ENCODE assay signal across 9 mouse cellular contexts in the genomic region with DNA sequence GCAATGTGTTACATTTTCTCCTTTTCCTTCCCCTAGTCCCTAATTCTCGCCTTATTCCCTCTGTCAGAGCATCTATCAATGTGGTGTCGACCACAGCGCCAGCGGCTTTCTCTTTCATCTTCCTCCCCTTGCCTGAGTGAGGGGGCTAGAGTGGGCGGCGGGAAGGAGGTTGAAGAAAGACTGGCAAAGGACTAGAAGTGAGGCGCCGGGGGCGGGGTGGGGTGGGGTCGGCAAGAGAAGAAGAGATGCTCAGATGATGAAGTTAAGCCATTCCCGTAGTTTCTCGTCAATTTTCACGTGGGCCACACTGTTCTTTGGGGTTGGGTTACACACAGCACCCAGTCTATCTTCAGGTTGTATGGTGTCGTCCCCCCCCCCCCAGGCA. TPM values are rescaled to one million over a fixed set of nuclear protein-coding genes. Genes with fewer than 3 reads are reported as not detected.
DNase-seq lines count a peak whose midpoint lies in the region; ATAC-seq lines count a peak whose summit lies in the region.
"Had no signal": no experiment of that assay in that cellular context is flagged by ENCODE, and none has a peak within 500 bp of the region (broad histone marks: within the 10 kb centered on the region; RNA-seq: fewer than 3 reads in every experiment).

No protein-coding gene starts in this region.

- peaks cover 57% of the 10 kb centered on the region for H3K4me1 ChIP-seq in heart, embryonic 10.5 days
- peaks cover 47% of the 10 kb centered on the region for H3K4me1 ChIP-seq in hindbrain, embryonic 15.5 days (replicated peaks)
- H3K4me1 ChIP-seq in neural tube, embryonic 12.5 days, result peaks cover 47% of the 10 kb centered on the region

- intact Hi-C loops in heart, postnatal 10 days (cut with DNase I), result no loop called here
- intact Hi-C loops in left cerebral cortex, postnatal 4 days (cut with DNase I), result no loop called here

- H3K9me3 ChIP-seq in heart, embryonic 10.5 days, result no peaks in the 10 kb centered on the region
- H3K9me3 ChIP-seq in hindbrain, embryonic 15.5 days, result no peaks in the 10 kb centered on the region
- no peaks in the 10 kb centered on the region for H3K9me3 ChIP-seq in neural tube, embryonic 12.5 days

- peak overlapping the region; percentile 84 for H3K4me3 ChIP-seq in heart, embryonic 10.5 days
- H3K4me3 ChIP-seq in hindbrain, embryonic 15.5 days, result peak overlapping the region; percentile 48
- H3K4me3 ChIP-seq in neural tube, embryonic 12.5 days, result peak overlapping the region; percentile 52

- 1% methylated on average over 14 of the region's 14 CpGs for WGBS in heart, embryonic 10.5 days
- under 1% methylated on average over 12 of the region's 14 CpGs for WGBS in hindbrain, embryonic 15.5 days
- WGBS in neural tube, embryonic 12.5 days, result 0% methylated on average over 14 of the region's 14 CpGs

- H3K9ac ChIP-seq in hindbrain, embryonic 15.5 days, result no peak overlapping the region
- no peak overlapping the region for H3K9ac ChIP-seq in neural tube, embryonic 12.5 days

- no peaks in the 10 kb centered on the region for H3K36me3 ChIP-seq in heart, embryonic 10.5 days
- no peaks in the 10 kb centered on the region for H3K36me3 ChIP-seq in hindbrain, embryonic 15.5 days
- H3K36me3 ChIP-seq in neural tube, embryonic 12.5 days, result no peaks in the 10 kb centered on the region

- peak overlapping the region; percentile 70 for H3K4me2 ChIP-seq in hindbrain, embryonic 15.5 days
- H3K4me2 ChIP-seq in neural tube, embryonic 12.5 days (replicated peaks), result peak overlapping the region; percentile 93

- H3K27me3 ChIP-seq in heart, embryonic 10.5 days (ENCODE audit: insufficient read depth, poor library complexity, severe bottlenecking), result peaks cover 38% of the 10 kb centered on the region
- H3K27me3 ChIP-seq in hindbrain, embryonic 15.5 days, result peaks cover 35% of the 10 kb centered on the region
- H3K27me3 ChIP-seq in neural tube, embryonic 12.5 days (replicated peaks), result peaks cover 82% of the 10 kb centered on the region

- no peak for ATAC-seq in hindbrain, embryonic 15.5 days (ENCODE audit: low FRiP score, low read depth)
- no peak for ATAC-seq in neural tube, embryonic 12.5 days (ENCODE audit: low FRiP score, low read depth)

- peak overlapping the region; percentile 94 for H3K27ac ChIP-seq in heart, embryonic 10.5 days
- no peak overlapping the region for H3K27ac ChIP-seq in hindbrain, embryonic 15.5 days (replicated peaks)
- H3K27ac ChIP-seq in neural tube, embryonic 12.5 days, result no peak overlapping the region

- peak; percentile 76 for DNase-seq in heart, embryonic 10.5 days (ENCODE audit: low spot score)
- DNase-seq in heart, postnatal 10 days, result no peak
- DNase-seq in R1 (ENCODE audit: low read depth, low spot score), result peak; percentile 35
- no peak for DNase-seq in spleen, adult 18-20 months
- no peak for DNase-seq in testis, postnatal 14 days (ENCODE audit: low spot score)
- no peak for DNase-seq in left cerebral cortex, postnatal 4 days

RNA-seq across cellular contexts. Expression of a gene that starts 0.6 kb away (rescaled TPM):
- 22.2 and 29.3 TPM in 2 replicates for polyA plus RNA-seq in heart, embryonic 10.5 days (2016; fragmentation: Nextera tagmentation; extraction: Ambion mirVana)
- total RNA-seq in heart, postnatal 10 days (2021), result 1 to 10 TPM in 1 of 2 experiments, under 1 TPM in 1; 0.60 to 1.1 TPM
- 10.2 and 16.0 TPM in 2 replicates for polyA plus RNA-seq in hindbrain, embryonic 15.5 days (2015; fragmentation: Nextera tagmentation; extraction: Ambion mirVana)
- 15.2 and 16.3 TPM in 2 replicates for polyA plus RNA-seq in neural tube, embryonic 12.5 days (2016; fragmentation: Nextera tagmentation; extraction: Ambion mirVana)
- 1 to 10 TPM; 6.6 to 7.9 TPM for total RNA-seq in left cerebral cortex, postnatal 4 days (2021)
- total RNA-seq: common myeloid progenitor, adult 5-6 weeks had no signal

Comparison
In these comparisons a context has a peak if more than half of its experiments do, and no peak if none do; other contexts are left out.
1. DNase-seq: peak in heart, embryonic 10.5 days (single experiment) and R1 (single experiment); none in heart, postnatal 10 days (0 of 2), spleen, adult 18-20 months (0 of 2), testis, postnatal 14 days (single experiment) and left cerebral cortex, postnatal 4 days (single experiment).
2. Peak in every context shown above with its lines, with median percentiles within 50 percentile points of each other: H3K4me3 ChIP-seq.